Mouse (Mus musculus): ENCODE results near the gene Mbnl2. TPM values are rescaled to one million over a fixed set of nuclear protein-coding genes. Genes with fewer than 3 reads are reported as not detected.
A peak's percentile ranks its signal among the peaks of the same experiment; 100 is the strongest.

The Mbnl2 gene
- polyA plus RNA-seq, 1 experiment from 2014 or later: 71.5 TPM

DNA sequence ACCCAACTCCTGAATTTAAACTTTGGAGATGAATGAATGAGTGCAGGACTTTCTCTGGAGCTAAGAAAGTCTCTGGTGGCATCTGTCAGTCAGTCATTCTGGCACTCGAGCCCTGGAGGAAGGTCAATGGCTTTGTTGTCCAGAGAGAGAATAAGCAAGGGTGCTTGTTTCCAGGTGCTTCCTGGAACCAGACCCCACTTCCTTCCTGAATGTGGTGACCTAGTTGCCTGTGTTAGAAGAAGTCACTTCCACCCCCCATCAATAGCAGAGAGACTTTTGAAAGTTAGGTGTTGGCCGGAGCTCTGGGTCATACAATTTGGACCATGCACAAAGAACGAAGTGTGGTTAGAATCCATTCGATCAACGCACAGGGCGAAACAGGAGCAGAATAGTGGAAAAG, 19.0 kb downstream of the Mbnl2 start:
- peak overlapping the region; percentile 62 for H3K27ac ChIP-seq
- peaks cover 82% of the 10 kb centered on the region for H3K4me1 ChIP-seq
- WGBS: 78% methylated on average over 6 of the region's 6 CpGs
- DNase-seq (ENCODE audit: low spot score): no peak
- H3K27me3 ChIP-seq (ENCODE audit: insufficient read depth, poor library complexity, severe bottlenecking): no peaks in the 10 kb centered on the region
- no peaks in the 10 kb centered on the region for H3K9me3 ChIP-seq
- H3K36me3 ChIP-seq: peaks cover 19% of the 10 kb centered on the region; the same call in 1 of the 2 replicates
- H3K4me3 ChIP-seq: no peak overlapping the region

DNA sequence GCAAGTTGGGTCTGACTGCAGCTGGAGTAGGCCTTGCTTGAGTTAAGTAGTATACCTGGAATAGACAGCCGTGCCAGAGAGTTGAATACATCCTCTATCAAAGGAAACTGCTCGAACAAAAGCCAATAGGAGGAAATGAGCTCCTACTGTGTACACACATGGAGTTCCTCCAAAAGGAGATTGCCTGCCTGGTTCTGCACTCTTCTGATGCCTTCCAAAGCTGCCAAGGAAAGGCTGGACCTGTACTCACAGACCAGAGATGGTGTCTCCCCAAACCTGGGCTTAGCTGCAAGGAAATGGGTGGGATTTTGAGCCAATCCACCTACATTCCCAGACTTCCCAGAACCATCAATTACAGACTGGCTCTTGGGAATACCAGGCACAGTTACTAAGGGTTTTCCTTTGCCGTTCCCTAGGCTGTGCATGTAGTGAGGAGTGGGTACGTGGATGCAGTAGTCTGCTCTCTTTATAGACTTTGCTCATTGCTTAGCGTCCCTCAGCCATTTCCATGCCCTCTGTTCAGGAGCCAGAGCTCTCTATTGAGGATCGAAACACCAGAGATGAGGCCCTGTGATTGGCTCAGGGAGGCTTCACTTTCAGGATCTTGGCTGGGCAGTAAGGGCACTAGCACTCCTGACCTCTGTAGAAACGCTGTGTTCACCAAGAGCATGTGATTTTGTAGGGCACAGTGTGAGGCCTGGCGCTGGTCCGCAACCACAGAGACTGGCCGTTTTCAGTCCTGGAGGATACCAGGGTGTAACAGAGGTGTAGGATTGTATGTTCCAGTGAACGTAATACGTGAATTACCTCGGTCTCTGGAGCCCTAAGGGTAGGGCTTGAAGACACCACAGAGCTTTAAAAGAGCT, 20.1 kb downstream of the Mbnl2 start:
- Histone ChIP-seq H3K36me3 (peaks cover 15% of the 10 kb centered on the region; the same call in 1 of the 2 replicates), H3K4me1 (peaks cover 89% of the 10 kb centered on the region), H3K4me3 (no peak overlapping the region), H3K27ac (peak overlapping the region; percentile 88; the same call in 1 of the 2 replicates), H3K27me3 (ENCODE audit: insufficient read depth, poor library complexity, severe bottlenecking) (no peaks in the 10 kb centered on the region), H3K9me3 (no peaks in the 10 kb centered on the region)
- 80% methylated on average over 13 of the region's 13 CpGs for WGBS
- no peak for DNase-seq (ENCODE audit: low spot score)

DNA sequence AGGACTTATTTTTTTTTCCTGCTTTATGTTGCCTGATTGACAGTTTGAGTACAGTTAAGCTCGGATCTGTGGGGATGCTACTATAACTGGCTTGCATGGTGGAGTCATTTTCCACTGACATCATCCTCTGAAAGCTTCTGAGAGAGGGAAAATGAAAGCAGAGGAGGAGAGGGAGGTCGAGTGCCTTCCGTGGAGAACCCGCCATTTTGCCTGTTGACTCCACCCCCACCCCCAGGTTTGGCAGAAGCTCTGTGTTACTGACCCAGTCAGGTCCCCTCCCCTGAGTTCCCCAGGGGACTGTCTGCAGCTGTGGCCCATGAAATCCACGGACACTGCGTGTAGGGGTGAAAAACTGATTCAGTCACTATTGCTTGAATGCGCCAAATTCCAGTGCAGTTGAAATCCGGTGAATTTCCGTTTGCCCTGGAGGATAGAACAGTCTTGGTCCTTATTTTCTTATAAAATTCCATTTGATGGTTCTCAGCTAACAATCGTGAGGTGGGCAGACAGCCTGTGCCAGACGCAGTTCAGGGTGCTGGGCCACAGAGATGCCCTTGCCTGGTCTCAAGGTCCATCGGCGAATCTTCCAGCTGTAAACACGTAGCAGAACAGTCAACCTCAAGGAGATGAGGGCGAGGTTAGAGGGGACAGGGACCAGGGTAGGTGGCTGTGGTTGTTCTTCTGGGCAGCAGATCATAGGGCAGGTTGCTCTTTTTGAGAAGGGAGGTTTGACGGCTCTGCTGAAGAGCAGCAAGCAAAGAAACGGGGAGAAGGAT, 20.9 kb downstream of the Mbnl2 start:
- peaks cover 88% of the 10 kb centered on the region for H3K4me1 ChIP-seq
- 0 out of 2 replicates have a peak, but pooled peaks cover 7% of the 10 kb centered on the region for H3K36me3 ChIP-seq
- peak overlapping the region; percentile 88 for H3K27ac ChIP-seq
- 0 out of 2 replicates have a peak overlapping the region, but pooled peaks have one; percentile 12 for H3K4me3 ChIP-seq
- 69% methylated on average over 17 of the region's 17 CpGs for WGBS
- H3K9me3 ChIP-seq: no peaks in the 10 kb centered on the region
- H3K27me3 ChIP-seq (ENCODE audit: insufficient read depth, poor library complexity, severe bottlenecking): no peaks in the 10 kb centered on the region
- no peak for DNase-seq (ENCODE audit: low spot score)

DNA sequence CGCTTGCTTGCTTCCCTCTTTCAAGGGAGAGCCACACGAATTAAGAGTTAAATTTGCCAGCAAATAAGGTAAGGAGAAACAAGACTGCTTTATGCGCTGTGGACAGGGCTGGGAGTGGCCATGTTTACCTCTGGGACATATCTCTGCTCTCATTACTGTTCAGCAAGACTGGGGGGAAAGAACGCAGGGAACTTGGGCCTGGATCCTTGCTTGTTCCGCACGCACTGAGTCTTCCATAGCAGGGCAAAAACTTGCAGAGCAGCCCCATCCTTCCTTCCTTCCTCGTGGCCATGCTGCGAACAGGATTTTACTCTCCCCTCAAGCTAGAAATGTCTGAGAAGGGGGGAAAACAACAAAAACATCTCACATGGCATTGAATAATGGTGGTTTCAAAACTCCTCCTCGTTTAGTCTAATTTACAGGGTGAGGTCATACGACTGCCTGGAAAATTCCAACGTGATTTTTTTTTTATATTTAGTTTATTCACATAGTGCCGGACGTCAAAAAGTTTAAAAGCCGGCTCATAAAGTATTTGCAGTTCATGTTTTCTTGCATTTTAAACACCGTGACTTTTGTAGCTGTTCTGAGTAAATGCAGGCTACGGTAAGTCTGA, 21.8 kb downstream of the Mbnl2 start:
- peaks cover 79% of the 10 kb centered on the region for H3K4me1 ChIP-seq
- WGBS: 47% methylated on average over 16 of the region's 16 CpGs
- 0 out of 2 replicates have a peak, but pooled peaks cover 6% of the 10 kb centered on the region for H3K36me3 ChIP-seq
- H3K9me3 ChIP-seq: no peaks in the 10 kb centered on the region
- peak overlapping the region; percentile 88 for H3K27ac ChIP-seq
- DNase-seq (ENCODE audit: low spot score): no peak
- H3K4me3 ChIP-seq: 0 out of 2 replicates have a peak overlapping the region, but pooled peaks have one; percentile 12
- no peaks in the 10 kb centered on the region for H3K27me3 ChIP-seq (ENCODE audit: insufficient read depth, poor library complexity, severe bottlenecking)

DNA sequence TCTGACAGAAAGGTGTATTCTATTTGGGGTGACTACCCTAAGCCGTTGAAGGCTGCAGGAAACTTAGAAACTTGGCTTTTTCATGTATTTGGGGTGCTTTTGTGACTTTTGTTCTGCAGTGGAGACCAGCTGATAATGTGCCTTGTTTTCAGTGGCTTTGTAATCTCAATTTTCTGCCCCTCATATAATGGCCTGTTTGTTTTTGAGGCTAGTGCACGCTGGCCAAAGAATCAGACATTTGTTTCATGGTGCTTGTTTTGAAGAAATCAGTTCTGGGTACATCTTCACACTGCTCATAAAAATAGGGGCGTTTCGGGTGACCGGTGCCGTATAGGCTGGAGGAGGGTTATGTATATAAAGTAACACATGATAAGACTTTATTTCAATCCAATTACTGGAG, 22.4 kb downstream of the Mbnl2 start:
- Histone ChIP-seq H3K36me3 (0 out of 2 replicates have a peak, but pooled peaks cover 6% of the 10 kb centered on the region), H3K4me1 (peaks cover 76% of the 10 kb centered on the region), H3K4me3 (no peak overlapping the region), H3K27me3 (ENCODE audit: insufficient read depth, poor library complexity, severe bottlenecking) (no peaks in the 10 kb centered on the region), H3K9me3 (no peaks in the 10 kb centered on the region), H3K27ac (peak overlapping the region; percentile 88)
- WGBS: 62% methylated on average over 6 of the region's 6 CpGs
- DNase-seq (ENCODE audit: low spot score): no peak

DNA sequence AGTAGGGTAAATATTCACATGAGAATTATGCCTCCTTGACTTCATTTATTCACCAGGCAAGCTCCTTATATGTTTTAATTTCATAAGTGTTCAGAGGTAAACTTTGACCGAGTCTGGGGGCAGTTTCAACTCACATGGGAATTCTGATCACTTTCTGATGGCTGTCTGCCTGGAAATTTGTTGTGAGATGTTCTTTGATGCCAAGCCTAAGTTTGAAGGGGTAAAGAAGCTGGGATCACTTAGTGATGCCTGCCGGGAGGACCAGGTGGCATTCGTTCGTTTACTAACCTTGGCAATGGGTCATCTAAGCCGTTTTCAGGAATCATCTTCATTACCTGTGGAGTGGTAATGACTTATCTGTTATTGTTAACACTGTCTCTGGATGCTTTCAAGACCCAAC, 23.0 kb downstream of the Mbnl2 start:
- DNase-seq (ENCODE audit: low spot score): peak; percentile 68
- 0 out of 2 replicates have a peak, but pooled peaks cover 6% of the 10 kb centered on the region for H3K36me3 ChIP-seq
- no peaks in the 10 kb centered on the region for H3K27me3 ChIP-seq (ENCODE audit: insufficient read depth, poor library complexity, severe bottlenecking)
- H3K9me3 ChIP-seq: no peaks in the 10 kb centered on the region
- H3K27ac ChIP-seq: peak overlapping the region; percentile 88; the same call in 1 of the 2 replicates
- no peak overlapping the region for H3K4me3 ChIP-seq
- peaks cover 77% of the 10 kb centered on the region for H3K4me1 ChIP-seq
- 70% methylated on average over 5 of the region's 5 CpGs for WGBS

DNA sequence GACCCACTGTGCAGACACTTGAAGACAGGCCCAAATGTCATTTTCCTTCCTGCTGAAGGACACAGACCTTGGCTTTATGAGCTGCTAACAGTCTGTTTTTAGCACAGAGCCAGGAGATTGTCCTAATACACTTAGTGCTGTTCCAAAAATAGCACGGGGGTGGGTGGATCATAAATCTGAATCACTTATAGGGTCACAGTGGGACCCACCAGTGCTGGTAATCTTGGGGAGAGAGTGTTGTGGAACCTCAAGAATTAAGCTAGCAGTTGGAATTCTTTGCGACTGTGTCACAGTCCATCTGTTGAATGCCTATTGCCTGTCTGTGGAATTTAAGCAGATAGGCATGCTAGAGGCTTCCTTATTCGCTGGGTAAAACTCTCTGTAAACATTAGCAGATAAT, 24.2 kb downstream of the Mbnl2 start:
- H3K4me1 ChIP-seq: peaks cover 78% of the 10 kb centered on the region
- no peak for DNase-seq (ENCODE audit: low spot score)
- H3K27ac ChIP-seq: peak overlapping the region; percentile 84
- 0 out of 2 replicates have a peak, but pooled peaks cover 6% of the 10 kb centered on the region for H3K36me3 ChIP-seq
- H3K9me3 ChIP-seq: no peaks in the 10 kb centered on the region
- 20% methylated on average over 3 of the region's 3 CpGs for WGBS
- H3K4me3 ChIP-seq: peak overlapping the region; percentile 27
- H3K27me3 ChIP-seq (ENCODE audit: insufficient read depth, poor library complexity, severe bottlenecking): no peaks in the 10 kb centered on the region

DNA sequence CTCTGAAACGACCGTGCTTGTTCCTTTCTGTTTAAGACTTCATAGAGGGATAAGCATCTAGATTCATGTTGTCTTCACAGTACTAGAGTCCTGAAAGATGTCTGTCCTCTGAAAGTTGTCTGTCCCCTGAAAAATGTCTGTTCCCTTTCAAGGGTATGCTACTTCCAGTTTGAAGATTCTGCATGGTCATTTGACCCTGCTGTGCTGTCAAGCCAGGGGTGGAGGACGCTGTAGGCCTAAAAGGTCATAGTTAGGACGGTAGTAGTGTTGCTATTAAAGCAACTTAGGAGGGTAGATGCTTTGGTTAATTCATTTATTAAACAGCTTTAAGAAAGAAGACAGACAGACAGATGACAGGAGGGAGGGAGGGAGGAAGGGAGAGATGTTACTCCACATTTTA, 24.7 kb downstream of the Mbnl2 start:
- Histone ChIP-seq H3K27me3 (ENCODE audit: insufficient read depth, poor library complexity, severe bottlenecking) (no peaks in the 10 kb centered on the region), H3K4me3 (peak overlapping the region; percentile 27), H3K27ac (peak overlapping the region; percentile 84), H3K4me1 (peaks cover 76% of the 10 kb centered on the region), H3K9me3 (no peaks in the 10 kb centered on the region), H3K36me3 (0 out of 2 replicates have a peak, but pooled peaks cover 3% of the 10 kb centered on the region)
- 47% methylated on average over 4 of the region's 4 CpGs for WGBS
- DNase-seq (ENCODE audit: low spot score): no peak

DNA sequence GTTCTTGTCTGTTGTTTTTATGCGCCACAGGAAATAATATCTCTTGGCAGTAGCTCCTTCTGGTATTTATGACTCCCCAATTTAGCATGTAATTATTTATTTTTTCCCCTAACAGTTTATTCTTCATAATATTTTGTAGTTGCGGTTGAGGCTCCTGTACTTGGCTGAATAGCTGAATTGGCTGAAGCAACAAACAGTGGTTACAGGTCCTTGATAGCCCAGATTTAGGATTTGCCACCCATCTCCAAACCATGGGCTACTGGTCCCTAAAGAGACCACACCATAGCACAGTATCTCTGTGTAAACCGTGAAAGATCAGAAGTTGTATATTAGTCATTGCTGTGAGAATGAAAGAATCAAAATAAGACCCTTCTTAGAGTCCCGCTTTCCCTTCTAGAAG, 25.3 kb downstream of the Mbnl2 start:
- H3K4me1 ChIP-seq: peaks cover 69% of the 10 kb centered on the region
- H3K27ac ChIP-seq: peak overlapping the region; percentile 84; the same call in 1 of the 2 replicates

DNA sequence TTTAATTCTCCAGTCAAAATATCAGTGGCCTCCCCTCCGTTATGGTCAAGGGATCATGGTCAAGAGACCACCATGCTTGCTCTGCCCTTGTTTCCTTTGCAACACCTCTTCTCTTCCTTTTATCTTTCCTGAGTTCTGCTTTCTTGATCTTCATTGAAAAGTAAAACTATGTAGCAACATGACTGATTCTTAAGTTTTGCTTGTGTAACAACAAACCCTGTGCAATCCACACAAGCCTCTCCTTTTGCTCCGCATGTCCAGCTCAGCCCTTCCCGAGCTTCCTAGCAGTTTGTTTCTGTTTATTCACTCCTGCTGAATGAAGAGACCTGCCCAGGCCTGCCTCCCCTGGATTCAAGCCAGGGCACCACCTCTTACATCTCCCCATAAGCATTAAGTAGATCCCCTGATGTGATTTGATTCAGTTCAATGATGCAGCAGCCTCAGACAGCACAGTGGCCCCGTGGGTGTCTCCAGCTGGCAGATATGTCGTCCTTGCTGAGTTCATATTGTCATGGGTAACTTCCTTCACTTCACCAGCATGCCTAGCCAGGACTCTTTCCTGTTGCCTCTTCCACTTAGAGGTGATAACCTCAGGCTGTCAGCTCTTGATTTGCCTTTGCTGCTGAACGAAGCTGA, 27.6 kb downstream of the Mbnl2 start:
- no peak for DNase-seq (ENCODE audit: low spot score)
- H3K4me1 ChIP-seq: peaks cover 61% of the 10 kb centered on the region

More for the DNA sequence above, 25.3 kb downstream of the Mbnl2 start:
- no peaks in the 10 kb centered on the region for H3K27me3 ChIP-seq (ENCODE audit: insufficient read depth, poor library complexity, severe bottlenecking)
- 94% methylated on average over 4 of the region's 4 CpGs for WGBS
- DNase-seq (ENCODE audit: low spot score): no peak
- no peaks in the 10 kb centered on the region for H3K36me3 ChIP-seq
- no peak overlapping the region for H3K4me3 ChIP-seq
- no peaks in the 10 kb centered on the region for H3K9me3 ChIP-seq

DNA sequence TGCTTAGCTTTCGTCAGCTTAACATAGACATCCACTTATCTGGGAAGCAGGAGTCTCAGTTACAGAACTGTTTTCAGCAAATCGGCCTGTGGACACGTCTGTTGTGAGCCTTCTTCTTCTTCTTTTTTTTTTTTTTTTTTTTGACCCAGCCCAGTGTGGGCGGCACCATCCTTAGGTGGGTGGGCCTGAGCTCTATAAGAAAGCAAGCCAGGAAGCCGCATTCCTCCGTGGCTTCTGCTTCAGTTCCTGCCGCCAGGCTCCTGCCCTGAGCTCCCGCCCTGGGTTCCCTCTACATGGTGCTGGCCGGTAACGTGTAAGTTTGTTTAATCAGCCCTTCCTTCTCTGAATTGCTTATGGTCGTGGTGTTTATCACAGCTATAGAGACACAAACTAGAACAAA, 30.8 kb downstream of the Mbnl2 start:
- no peaks in the 10 kb centered on the region for H3K9me3 ChIP-seq
- DNase-seq (ENCODE audit: low spot score): no peak
- no peak overlapping the region for H3K4me3 ChIP-seq
- H3K36me3 ChIP-seq: no peaks in the 10 kb centered on the region
- H3K27ac ChIP-seq: no peak overlapping the region
- peaks cover 65% of the 10 kb centered on the region for H3K4me1 ChIP-seq
- H3K27me3 ChIP-seq (ENCODE audit: insufficient read depth, poor library complexity, severe bottlenecking): no peaks in the 10 kb centered on the region
- WGBS: 61% methylated on average over 11 of the region's 11 CpGs

More for the DNA sequence above, 27.6 kb downstream of the Mbnl2 start:
- Histone ChIP-seq H3K27ac (peak overlapping the region; percentile 69), H3K27me3 (ENCODE audit: insufficient read depth, poor library complexity, severe bottlenecking) (no peaks in the 10 kb centered on the region), H3K36me3 (no peaks in the 10 kb centered on the region), H3K4me3 (no peak overlapping the region; the same call in 1 of the 2 replicates), H3K9me3 (no peaks in the 10 kb centered on the region)
- WGBS: 25% methylated on average over 6 of the region's 6 CpGs

DNA sequence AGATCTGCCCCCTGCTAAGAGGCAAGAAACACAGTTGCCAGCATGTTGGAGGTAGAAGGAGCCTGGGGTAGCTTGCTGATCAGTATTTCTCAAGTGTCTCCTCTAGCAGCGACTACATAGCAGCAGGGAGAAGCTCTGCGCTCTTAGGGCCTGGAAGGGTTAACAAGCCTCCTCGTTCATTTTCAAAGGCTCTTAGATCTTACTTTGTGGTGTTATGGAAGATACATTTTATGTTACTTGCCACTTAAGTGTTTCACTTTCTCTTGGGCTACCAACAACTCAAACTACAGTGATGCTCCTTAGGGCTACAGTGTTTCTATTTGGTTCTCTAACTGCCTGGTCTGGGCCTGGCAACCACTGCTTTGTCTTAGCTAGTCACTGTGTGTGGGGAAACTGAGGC, 31.9 kb downstream of the Mbnl2 start:
- H3K36me3 ChIP-seq: no peaks in the 10 kb centered on the region
- H3K27ac ChIP-seq: peak overlapping the region; percentile 71
- H3K4me3 ChIP-seq: no peak overlapping the region
- H3K27me3 ChIP-seq (ENCODE audit: insufficient read depth, poor library complexity, severe bottlenecking): no peaks in the 10 kb centered on the region
- 59% methylated on average over 3 of the region's 3 CpGs for WGBS
- H3K9me3 ChIP-seq: no peaks in the 10 kb centered on the region
- peaks cover 76% of the 10 kb centered on the region for H3K4me1 ChIP-seq
- no peak for DNase-seq (ENCODE audit: low spot score)

Measured in heart, embryonic 10.5 days (tissue).